Mouse (Mus musculus) adrenal gland, adult (tissue): ENCODE measurements around the gene Gm29094.
"Not testable (repeated sequence)": the region's sequence is repeated elsewhere in the genome, so short reads cannot be mapped to it uniquely, and the experiment has no call there.

Experiments
- DNase-seq, 2 experiments: peaks; one replicate each; pipeline ENCODE4 v3.0.0; 2022 to 2023; ENCODE audit warnings: low spot score in 1 of 2; ENCODE audit not compliant: inconsistent age in 2 of 2

Gene Gm29094

GRCm38 (mm10) chr9:89198969-89199416, at the start of gene Gm29094, which contains the start of gene Bcl2a1b:
Gm29094 (plus strand) TSS chr9:89199379.
Bcl2a1b (plus strand) TSS chr9:89199209.
- DNase-seq = peak in 1 of 2 experiments; percentile 51

DNA sequence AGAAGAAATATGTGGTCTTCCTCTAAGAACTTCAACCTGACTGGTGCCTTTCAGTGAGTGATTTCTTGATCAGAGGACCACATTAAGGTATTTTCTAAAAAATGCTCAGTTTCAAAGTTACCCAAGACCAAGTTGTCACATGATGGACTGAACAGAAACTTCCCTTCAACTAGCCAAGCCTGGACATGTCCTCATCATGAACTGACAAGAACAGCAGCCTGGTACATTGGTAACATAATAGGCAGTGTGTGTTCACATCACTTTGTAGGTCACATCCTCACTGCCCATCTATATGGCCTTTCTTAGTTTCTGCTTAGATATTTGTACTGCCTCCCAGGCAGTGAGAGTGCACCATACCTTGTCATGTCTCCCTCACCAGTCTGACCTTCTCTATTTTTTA, 26.6 kb upstream of the Gm29094 start:
- DNase-seq = not testable (repeated sequence)

DNA sequence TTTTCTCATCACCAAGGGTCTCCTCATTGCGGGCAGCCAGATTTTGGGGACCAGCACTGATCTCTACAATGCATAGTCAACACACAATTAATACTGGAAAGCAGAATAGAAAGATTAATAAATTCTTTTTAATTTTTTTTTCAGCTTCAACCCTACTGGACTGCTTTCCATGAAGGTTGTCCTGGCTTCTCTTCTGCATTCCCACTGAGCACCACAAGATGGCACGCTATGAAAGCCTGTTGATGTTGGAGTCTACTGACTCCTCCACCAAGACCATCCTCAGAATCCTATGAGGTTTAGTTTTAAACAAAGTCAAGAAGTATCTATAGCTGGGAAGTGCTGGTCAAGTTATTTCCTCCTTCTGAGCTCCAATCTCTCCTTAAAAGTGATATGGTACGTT, 20.3 kb upstream of the Gm29094 start:
- peak; percentile 55 to 90 for DNase-seq

GRCm38 (mm10) chr9:89179469-89179868, 19.7 kb upstream of the Gm29094 start:
- not testable (repeated sequence) for DNase-seq

- DNase-seq = not testable (repeated sequence)
These were observed 12.2 kb upstream of the Gm29094 start for GRCm38 (mm10) chr9:89187006-89187405.

DNA sequence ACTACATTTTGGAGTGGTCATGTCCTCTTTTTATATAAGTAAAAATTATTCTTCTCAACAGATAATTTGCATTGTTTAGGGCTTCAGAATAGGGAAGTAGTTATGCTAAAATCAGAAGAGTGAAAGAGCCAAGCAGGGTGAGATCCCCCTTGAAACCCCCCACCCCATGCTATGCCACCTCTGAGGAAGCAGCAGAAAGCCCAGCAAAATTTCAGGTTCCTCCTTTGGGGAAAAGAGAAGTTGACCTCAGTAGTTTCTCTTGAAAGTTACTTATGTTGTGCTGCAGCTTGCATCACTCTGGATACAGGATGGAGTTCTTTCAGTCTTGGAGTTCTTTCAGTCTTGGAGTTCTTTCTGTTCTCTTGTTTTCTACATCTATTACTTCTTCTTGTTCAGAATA, 3.7 kb upstream of the Gm29094 start:
- not testable (repeated sequence) for DNase-seq

DNA sequence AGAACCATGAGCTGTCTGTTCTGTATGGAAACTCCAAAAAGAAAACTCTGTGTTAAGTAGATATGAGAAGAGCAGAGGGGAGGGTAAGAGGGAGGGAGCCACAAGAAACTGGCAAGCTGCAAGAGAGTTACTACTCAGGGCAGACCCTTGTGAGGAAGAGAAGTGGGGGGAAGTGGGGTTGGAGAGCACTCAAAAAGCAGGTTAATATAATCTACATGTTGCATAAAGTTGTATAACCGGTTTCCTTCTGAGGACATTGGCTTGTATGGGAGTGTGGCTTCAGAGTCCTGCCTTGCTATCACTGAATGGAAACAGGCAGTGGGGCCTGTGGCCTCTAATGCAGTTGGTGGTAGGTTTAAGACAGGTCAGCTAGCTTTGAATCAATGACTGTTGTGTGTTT, 1.7 kb upstream of the Gm29094 start:
- not testable (repeated sequence) for DNase-seq

DNA sequence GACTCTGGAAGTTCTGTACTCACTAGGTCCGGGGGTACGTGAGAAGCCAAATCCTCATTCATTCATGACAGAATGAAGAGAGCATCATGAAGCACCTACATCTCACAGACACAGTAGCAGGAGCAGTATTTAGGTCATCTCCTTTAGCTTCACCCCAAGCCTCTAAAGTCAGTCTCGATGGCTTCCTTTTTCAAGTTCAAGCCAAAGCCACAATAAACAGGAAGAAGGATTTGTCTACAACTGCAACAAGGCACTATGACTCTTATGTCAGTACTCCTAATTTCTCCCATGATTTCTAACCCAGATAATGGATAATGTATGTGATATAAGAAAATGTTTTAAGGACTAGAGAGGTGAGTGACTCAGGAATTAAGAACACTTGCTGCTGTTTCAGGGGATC, 830 bp upstream of the Gm29094 start:
- not testable (repeated sequence) for DNase-seq

DNA sequence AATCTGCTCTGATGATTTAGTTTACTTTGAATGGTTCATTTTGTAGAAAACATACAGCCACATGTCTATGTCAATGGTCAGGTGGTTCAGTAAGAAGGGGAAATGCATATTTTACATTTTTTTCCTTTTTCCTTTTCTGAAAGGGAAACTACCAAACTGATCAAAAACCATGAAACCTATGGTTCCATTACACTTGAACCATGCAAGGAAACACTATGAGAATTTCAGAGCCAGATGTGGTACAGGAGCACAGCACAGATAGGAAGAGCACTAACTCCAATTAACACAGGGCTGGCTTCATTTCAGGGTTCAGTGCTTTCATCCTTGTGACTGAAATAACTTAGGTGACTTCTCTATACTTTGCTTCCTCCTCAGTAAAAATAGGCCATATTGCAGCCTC, 3.1 kb downstream of the Gm29094 start:
- not testable (repeated sequence) for DNase-seq

GRCm38 (mm10) chr9:89208939-89209338, 9.8 kb downstream of the Gm29094 start:
- not testable (repeated sequence) for DNase-seq

DNA sequence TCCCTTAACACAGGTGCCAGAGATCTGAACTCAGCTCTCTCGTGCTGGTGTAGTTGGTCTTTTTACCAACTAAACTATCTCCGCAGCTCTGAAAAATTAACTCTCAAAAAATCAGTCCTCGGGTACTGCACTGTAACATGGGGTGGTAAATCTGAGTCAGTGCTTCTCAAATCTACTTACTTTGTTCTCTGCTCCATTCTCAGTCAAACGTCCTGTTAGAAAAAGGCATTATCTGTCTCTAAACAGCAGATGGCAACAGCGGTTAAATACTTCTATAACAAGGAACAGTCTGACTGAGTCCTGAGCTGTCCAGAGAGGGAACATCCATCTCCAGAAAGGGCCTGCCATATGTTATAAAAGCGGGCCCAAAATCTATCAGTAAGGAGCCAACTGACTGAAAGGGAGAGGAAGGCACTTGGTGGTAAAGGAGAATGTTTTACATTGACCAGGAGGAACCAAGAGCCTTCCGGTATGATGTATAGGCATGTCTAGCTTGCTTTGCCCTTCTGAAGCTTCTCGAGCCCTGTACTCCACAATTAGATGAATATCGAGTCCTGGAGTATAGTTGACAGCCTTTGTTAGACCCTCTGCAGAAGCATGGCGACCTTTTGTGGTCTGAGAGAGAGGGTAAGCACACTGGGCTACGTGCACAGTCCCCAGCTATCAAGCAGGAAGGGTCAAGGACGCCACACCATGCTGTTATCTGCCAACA, 11.3 kb downstream of the Gm29094 start, which contains the start of gene Mthfs:
Gene Mthfs, plus strand, starts transcription at position 324 of the 712 bp plus-strand sequence.
- peak in 1 of 2 experiments; percentile 73 for DNase-seq

- peak; percentile 94 to 99 for DNase-seq
These were observed 12.1 kb downstream of the Gm29094 start for GRCm38 (mm10) chr9:89211065-89211858.

GRCm38 (mm10) chr9:89212428-89212827, 13.2 kb downstream of the Gm29094 start:
- peak; percentile 35 to 71 for DNase-seq

DNA sequence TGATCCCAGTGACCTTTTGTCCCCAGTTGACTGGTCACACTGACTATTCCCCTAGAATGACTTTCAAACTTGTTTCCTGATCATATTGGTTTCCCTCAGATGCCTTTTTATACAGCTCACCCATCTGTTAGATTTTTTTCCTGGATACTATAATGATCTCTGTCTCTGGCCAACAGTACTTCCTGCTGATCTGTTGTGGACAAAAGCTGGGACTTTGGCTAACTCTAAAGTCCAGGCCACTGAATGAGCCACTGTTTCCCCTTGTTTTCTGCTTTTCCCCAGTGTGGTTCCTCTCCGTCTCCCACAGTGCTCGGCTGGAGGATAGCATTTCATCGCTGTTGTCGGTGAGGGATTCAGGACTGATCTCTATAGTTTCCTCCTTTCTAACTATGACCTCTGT, 19.0 kb downstream of the Gm29094 start:
- DNase-seq = peak in 1 of 2 experiments; percentile 18

DNA sequence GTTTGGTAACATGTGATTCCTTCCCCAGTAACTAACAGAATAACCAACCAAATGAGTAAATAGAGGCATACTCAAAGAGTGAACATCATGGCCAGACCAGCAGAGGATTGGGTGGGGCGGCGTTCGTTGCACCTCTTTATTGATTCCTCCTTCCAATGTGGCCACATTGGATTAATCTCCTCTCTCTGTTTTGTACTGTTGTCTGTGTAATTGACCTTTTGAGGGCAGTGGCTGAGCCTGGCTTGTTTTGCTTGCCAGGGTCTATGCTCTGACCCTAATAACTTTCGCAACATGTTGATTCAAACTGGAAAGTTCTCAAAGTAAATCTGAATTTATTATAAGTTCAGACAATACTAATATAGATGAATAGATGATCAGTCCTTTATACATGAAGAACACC, 20.5 kb downstream of the Gm29094 start:
- not testable (repeated sequence) for DNase-seq

DNA sequence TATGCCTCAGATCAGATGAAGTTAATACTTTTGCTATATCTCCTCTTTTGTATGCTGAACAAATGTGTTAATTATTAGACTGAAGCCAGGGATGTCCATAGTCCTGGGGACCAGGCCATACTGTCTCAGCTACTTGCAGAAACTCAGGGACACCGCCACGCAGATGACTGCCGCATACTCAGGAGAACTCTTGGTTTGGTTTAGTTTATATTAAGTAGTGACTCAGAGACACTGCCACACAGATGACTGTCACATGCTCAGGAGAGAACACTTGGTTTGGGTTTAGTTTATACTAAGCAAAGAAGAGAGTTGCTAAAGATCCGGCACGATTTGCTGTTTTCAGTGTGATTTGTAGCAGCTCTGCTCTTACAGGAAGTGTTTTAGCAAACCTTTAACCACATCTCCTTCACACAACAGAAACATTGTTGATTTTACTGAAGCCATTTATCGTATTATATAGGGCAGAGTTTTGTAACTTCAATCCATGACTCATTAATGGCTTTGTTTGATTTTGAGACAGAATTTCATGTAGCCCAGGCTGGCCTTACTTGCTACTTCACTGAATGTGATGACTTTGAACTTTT, 21.6 kb downstream of the Gm29094 start:
- not testable (repeated sequence) for DNase-seq

DNA sequence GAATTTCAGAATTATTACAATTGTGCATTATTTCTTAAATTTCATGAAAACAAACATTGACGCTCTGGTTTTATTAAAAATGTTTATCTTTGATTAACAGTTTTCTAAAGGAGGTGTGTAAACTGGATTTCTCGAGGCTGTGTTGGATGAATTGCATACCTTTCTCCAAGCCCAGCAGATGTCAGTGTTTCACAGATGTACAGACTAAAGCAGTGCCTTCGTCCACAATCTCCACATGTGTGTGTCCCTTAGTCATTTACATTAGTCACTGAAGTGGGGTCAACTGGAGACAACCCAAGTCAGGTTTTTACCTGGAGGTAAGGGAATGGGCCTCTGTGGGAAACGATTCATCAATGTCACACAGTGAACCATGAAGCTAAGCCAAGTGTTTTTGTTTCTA, 26.9 kb downstream of the Gm29094 start:
- peak in 1 of 2 experiments; percentile 53 for DNase-seq

DNA sequence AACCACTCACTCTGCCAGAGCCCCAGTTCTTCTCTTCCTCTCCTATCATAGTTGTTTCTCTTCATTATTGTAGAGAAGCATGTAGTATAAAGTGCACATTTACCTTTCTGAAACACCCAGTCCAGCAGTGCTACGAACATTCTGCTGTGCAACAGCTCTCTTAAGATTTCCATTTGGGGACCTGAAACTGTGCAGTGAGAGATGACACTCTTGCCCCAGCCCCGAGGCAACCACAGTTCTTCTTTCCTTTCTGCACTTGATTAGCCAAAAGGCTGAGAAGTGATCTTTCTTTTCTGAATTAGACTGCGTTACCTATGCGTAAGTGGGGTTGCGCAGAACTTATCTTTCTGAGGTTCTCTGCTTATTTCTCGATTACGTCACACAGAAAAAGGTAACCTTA, 28.9 kb downstream of the Gm29094 start:
- no peak for DNase-seq

DNA sequence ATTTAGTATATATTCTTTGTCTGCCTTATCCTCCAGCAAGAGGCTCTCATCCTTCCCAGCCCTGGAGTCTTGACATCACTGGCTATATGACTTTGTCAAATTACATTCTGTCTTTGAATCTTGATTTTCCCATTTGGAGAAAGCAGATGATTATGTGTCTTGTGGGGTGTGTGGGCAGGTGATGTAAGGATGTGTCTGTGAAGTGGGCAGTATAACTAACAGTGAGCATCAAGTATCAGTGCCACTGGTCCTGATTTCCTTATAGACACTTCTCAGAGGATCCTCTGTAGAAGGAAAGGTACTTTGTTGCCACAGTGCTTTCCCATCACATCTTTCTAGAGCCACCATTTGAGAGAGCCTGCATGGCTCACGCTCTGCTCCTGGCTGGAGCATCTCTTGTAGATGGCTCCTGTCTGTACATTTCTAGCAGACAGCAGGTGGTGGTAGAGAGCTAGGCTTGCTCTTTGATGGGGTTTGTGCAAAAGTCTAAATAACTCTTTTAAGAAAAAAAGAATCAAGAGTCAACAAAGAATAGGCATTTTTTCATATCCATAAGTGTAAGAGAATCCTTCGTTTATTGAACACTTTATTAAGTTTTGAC, 31.8 kb downstream of the Gm29094 start:
- DNase-seq = peak; percentile 26 to 75

GRCm38 (mm10) chr9:89237131-89237530, 38.0 kb downstream of the Gm29094 start:
- DNase-seq = not testable (repeated sequence)

DNA sequence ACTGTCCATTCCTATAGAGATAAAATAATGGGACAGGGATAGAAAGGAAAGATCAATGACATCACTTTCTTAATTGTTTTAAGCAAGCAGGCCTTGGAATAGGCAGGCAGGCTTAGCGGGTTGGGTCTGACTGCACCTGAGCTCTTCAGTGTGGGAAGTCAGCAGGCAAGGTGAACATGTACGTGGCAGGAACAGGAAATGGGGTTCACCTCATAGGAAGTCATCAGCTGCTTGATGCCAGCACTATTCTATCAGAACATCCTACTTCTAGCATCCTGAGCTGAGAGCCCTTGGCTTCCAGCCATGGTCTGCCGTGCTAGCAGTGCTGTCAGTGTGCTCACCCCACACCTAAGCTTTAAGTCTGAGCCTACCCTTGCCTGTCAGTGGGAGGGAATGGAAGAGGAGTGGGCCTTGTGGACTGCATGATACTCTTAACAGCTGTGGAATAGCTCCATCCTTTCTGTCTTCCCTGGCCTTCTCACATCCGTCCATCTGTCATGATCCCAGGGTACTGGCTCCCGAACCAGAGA, 39.9 kb downstream of the Gm29094 start:
- DNase-seq = not testable (repeated sequence)
